Mouse (Mus musculus): ENCODE results near the gene Znhit6. TPM values are rescaled to one million over a fixed set of nuclear protein-coding genes. Genes with fewer than 3 reads are reported as not detected.

The Znhit6 gene
- total RNA-seq, 2 experiments from 2014 or later = 15.6 to 16.6 TPM

Other genes with a start within 250 kb of the Znhit6 start
- gene Ccn1, start 73.8 kb downstream of the Znhit6 start, total RNA-seq (2021) = 1 to 10 TPM; 5.3 to 8.6 TPM
- 10 to 100 TPM; 54.7 to 57.8 TPM for gene Ddah1, start 182.5 kb downstream of the Znhit6 start, total RNA-seq (2021)